Mouse (Mus musculus): ENCODE measurements around the gene Otulin. TPM values are rescaled to one million over a fixed set of nuclear protein-coding genes. Genes with fewer than 3 reads are reported as not detected.

Gene Otulin
- polyA plus RNA-seq, 1 experiment from 2014 or later, result 41.8 TPM

- no peaks in the 10 kb centered on the region for H3K4me1 ChIP-seq (ENCODE audit: insufficient read depth)
- no peaks in the 10 kb centered on the region; the same call in 1 of the 2 replicates for H3K27me3 ChIP-seq (ENCODE audit: insufficient read depth, low read length)
- no peaks in the 10 kb centered on the region for H3K36me3 ChIP-seq (ENCODE audit: insufficient read depth)
- no peak overlapping the region for H3K4me3 ChIP-seq (ENCODE audit: low read depth, low read length)
- no peaks in the 10 kb centered on the region for H3K9me3 ChIP-seq (ENCODE audit: low read depth, low read length)
- no peak overlapping the region for H3K4me2 ChIP-seq
- no peak overlapping the region for H3K9ac ChIP-seq
- H3K27ac ChIP-seq (ENCODE audit: low read depth), result no peak overlapping the region
- no peak for DNase-seq
- 80% methylated on average over 8 of the region's 8 CpGs for WGBS
- TF ChIP-seq CTCF (IDR thresholded peaks at IDR 0.05; ENCODE audit: low read depth), result no peak
- no peak for ATAC-seq (ENCODE audit: insufficient read depth)
These were observed 41.8 kb upstream of the Otulin start for GRCm38 (mm10) chr15:27672259-27672658.

- Histone ChIP-seq H3K4me2 (no peak overlapping the region), H3K27me3 (ENCODE audit: insufficient read depth, low read length) (no peaks in the 10 kb centered on the region; the same call in 1 of the 2 replicates), H3K4me3 (ENCODE audit: low read depth, low read length) (no peak overlapping the region), H3K36me3 (ENCODE audit: insufficient read depth) (no peaks in the 10 kb centered on the region), H3K4me1 (ENCODE audit: insufficient read depth) (no peaks in the 10 kb centered on the region), H3K9ac (no peak overlapping the region), H3K9me3 (ENCODE audit: low read depth, low read length) (no peaks in the 10 kb centered on the region), H3K27ac (ENCODE audit: low read depth) (no peak overlapping the region)
- 79% methylated on average over 10 of the region's 10 CpGs for WGBS
- TF ChIP-seq CTCF (IDR thresholded peaks at IDR 0.05; ENCODE audit: low read depth), result no peak
- no peak for DNase-seq
- no peak for ATAC-seq (ENCODE audit: insufficient read depth)
These were observed 41.2 kb upstream of the Otulin start for GRCm38 (mm10) chr15:27671612-27672245.

GRCm38 (mm10) chr15:27670708-27671107, 40.2 kb upstream of the Otulin start:
- no peak for TF ChIP-seq CTCF (IDR thresholded peaks at IDR 0.05; ENCODE audit: low read depth)
- Histone ChIP-seq H3K4me1 (ENCODE audit: insufficient read depth) (no peaks in the 10 kb centered on the region), H3K9ac (no peak overlapping the region), H3K27ac (ENCODE audit: low read depth) (no peak overlapping the region), H3K4me2 (no peak overlapping the region), H3K9me3 (ENCODE audit: low read depth, low read length) (no peaks in the 10 kb centered on the region), H3K4me3 (ENCODE audit: low read depth, low read length) (no peak overlapping the region), H3K27me3 (ENCODE audit: insufficient read depth, low read length) (no peaks in the 10 kb centered on the region; the same call in 1 of the 2 replicates), H3K36me3 (ENCODE audit: insufficient read depth) (no peaks in the 10 kb centered on the region)
- DNase-seq (no peak), ATAC-seq (ENCODE audit: insufficient read depth) (no peak)
- whole genome bisulfite sequencing, result 84% methylated on average over 8 of the region's 8 CpGs

- no peak for TF ChIP-seq CTCF (IDR thresholded peaks at IDR 0.05; ENCODE audit: low read depth)
- Histone ChIP-seq H3K9me3 (ENCODE audit: low read depth, low read length) (no peaks in the 10 kb centered on the region), H3K27me3 (ENCODE audit: insufficient read depth, low read length) (no peaks in the 10 kb centered on the region; the same call in 1 of the 2 replicates), H3K4me1 (ENCODE audit: insufficient read depth) (no peaks in the 10 kb centered on the region; the same call in 1 of the 2 replicates), H3K4me2 (no peak overlapping the region), H3K27ac (ENCODE audit: low read depth) (no peak overlapping the region), H3K9ac (no peak overlapping the region), H3K4me3 (ENCODE audit: low read depth, low read length) (no peak overlapping the region), H3K36me3 (ENCODE audit: insufficient read depth) (no peaks in the 10 kb centered on the region)
- 85% methylated on average over 12 of the region's 12 CpGs for WGBS
- ATAC-seq (ENCODE audit: insufficient read depth) (no peak), DNase-seq (no peak)
These were observed 39.5 kb upstream of the Otulin start for GRCm38 (mm10) chr15:27669931-27670411.

GRCm38 (mm10) chr15:27669276-27669675, 38.8 kb upstream of the Otulin start:
- no peaks in the 10 kb centered on the region for H3K9me3 ChIP-seq (ENCODE audit: low read depth, low read length)
- no peaks in the 10 kb centered on the region for H3K36me3 ChIP-seq (ENCODE audit: insufficient read depth)
- TF ChIP-seq CTCF (IDR thresholded peaks at IDR 0.05; ENCODE audit: low read depth), result no peak
- no peak overlapping the region for H3K4me3 ChIP-seq (ENCODE audit: low read depth, low read length)
- no peak for DNase-seq
- H3K4me1 ChIP-seq (ENCODE audit: insufficient read depth), result no peaks in the 10 kb centered on the region; the same call in 1 of the 2 replicates
- WGBS, result 75% methylated on average over 4 of the region's 4 CpGs
- no peaks in the 10 kb centered on the region for H3K27me3 ChIP-seq (ENCODE audit: insufficient read depth, low read length)
- no peak overlapping the region for H3K4me2 ChIP-seq
- ATAC-seq (ENCODE audit: insufficient read depth), result no peak
- no peak overlapping the region for H3K27ac ChIP-seq (ENCODE audit: low read depth)
- H3K9ac ChIP-seq, result no peak overlapping the region

GRCm38 (mm10) chr15:27668557-27668956, 38.1 kb upstream of the Otulin start:
- no peaks in the 10 kb centered on the region for H3K36me3 ChIP-seq (ENCODE audit: insufficient read depth)
- H3K27ac ChIP-seq (ENCODE audit: low read depth), result no peak overlapping the region
- no peaks in the 10 kb centered on the region; the same call in 1 of the 2 replicates for H3K4me1 ChIP-seq (ENCODE audit: insufficient read depth)
- no peak overlapping the region for H3K4me3 ChIP-seq (ENCODE audit: low read depth, low read length)
- TF ChIP-seq CTCF (IDR thresholded peaks at IDR 0.05; ENCODE audit: low read depth), result no peak
- ATAC-seq (ENCODE audit: insufficient read depth) (no peak), DNase-seq (no peak)
- no peak overlapping the region for H3K9ac ChIP-seq
- H3K27me3 ChIP-seq (ENCODE audit: insufficient read depth, low read length), result no peaks in the 10 kb centered on the region
- 89% methylated on average over 7 of the region's 7 CpGs for WGBS
- H3K4me2 ChIP-seq, result no peak overlapping the region
- no peaks in the 10 kb centered on the region for H3K9me3 ChIP-seq (ENCODE audit: low read depth, low read length)

- no peak for DNase-seq
- no peak overlapping the region for H3K9ac ChIP-seq
- no peak overlapping the region for H3K27ac ChIP-seq (ENCODE audit: low read depth)
- H3K27me3 ChIP-seq (ENCODE audit: insufficient read depth, low read length), result no peaks in the 10 kb centered on the region
- H3K4me3 ChIP-seq (ENCODE audit: low read depth, low read length), result no peak overlapping the region
- no peak for ATAC-seq (ENCODE audit: insufficient read depth)
- TF ChIP-seq CTCF (IDR thresholded peaks at IDR 0.05; ENCODE audit: low read depth), result no peak
- no peak overlapping the region for H3K4me2 ChIP-seq
- no peaks in the 10 kb centered on the region for H3K9me3 ChIP-seq (ENCODE audit: low read depth, low read length)
- WGBS, result 70% methylated on average over 9 of the region's 9 CpGs
- no peaks in the 10 kb centered on the region; the same call in 1 of the 2 replicates for H3K4me1 ChIP-seq (ENCODE audit: insufficient read depth)
- H3K36me3 ChIP-seq (ENCODE audit: insufficient read depth), result no peaks in the 10 kb centered on the region
These were observed 37.5 kb upstream of the Otulin start for GRCm38 (mm10) chr15:27668001-27668461.

All from lung, embryonic 14.5 days (tissue).